Mouse (Mus musculus) forebrain, postnatal 0 days (tissue): ENCODE measurements around the gene Vcl. TPM values are rescaled to one million over a fixed set of nuclear protein-coding genes. Genes with fewer than 3 reads are reported as not detected.

Experiments used
- ATAC-seq: fragments of 200-750 bp; cut with Nextera tagmentation; 2 replicates; pipeline ENCODE4 v1.8.0; 2017; ENCODE audit warnings: mild to moderate bottlenecking, moderate library complexity
- DNase-seq: peaks from one replicate; pipeline ENCODE4 v3.0.0-alpha.2; 2015
- H3K27ac ChIP-seq: fragments of 300-500 bp; sonication (generic); 2 replicates; pipeline ENCODE4 v1.5.1; 2014; ENCODE audit warnings: low read depth, mild to moderate bottlenecking, antibody characterized with exemption, low read length, moderate library complexity, mixed read lengths
- H3K27me3 ChIP-seq: fragments of 300-500 bp; sonication (generic); 2 replicates; pipeline ENCODE4 v1.6.1; 2014; ENCODE audit warnings: mild to moderate bottlenecking, low read length, mixed read lengths; ENCODE audit not compliant: insufficient read depth
- H3K36me3 ChIP-seq: fragments of 300-500 bp; sonication (generic); 2 replicates; pipeline ENCODE4 v1.6.1; 2014; ENCODE audit warnings: mild to moderate bottlenecking, moderate library complexity; ENCODE audit not compliant: insufficient read depth
- H3K4me1 ChIP-seq: fragments of 300-500 bp; sonication (generic); 2 replicates; pipeline ENCODE4 v1.6.1; 2014; ENCODE audit warnings: antibody characterized with exemption; ENCODE audit not compliant: insufficient read depth
- H3K4me2 ChIP-seq: fragments of 300-500 bp; sonication (generic); 2 replicates; pipeline ENCODE4 v1.6.1; 2014; ENCODE audit warnings: low read depth, mild to moderate bottlenecking, moderate library complexity
- H3K4me3 ChIP-seq: fragments of 300-500 bp; sonication (generic); 2 replicates; pipeline ENCODE4 v1.5.1; 2014; ENCODE audit warnings: low read depth, low read length, mixed read lengths
- H3K9ac ChIP-seq: fragments of 300-500 bp; sonication (generic); 2 replicates; pipeline ENCODE4 v1.6.1; 2014; ENCODE audit warnings: mild to moderate bottlenecking
- H3K9me3 ChIP-seq: fragments of 300-500 bp; sonication (generic); 2 replicates; pipeline ENCODE4 v1.6.1; 2016; ENCODE audit warnings: low read length
- CTCF ChIP-seq: sonication (generic); IDR thresholded peaks from 2 replicates; pipeline ENCODE4 v1.5.1; 2016; ENCODE audit warnings: antibody characterized with exemption, control low read depth, low read depth
- WGBS: fragments of 180-500 bp; shearing (Covaris S2); extraction: QIAGEN DNeasy Blood & Tissue Kit; methylation state at CpG from one replicate; pipeline ENCODE4 v1.1.7; 2014; 5-methylcytosine and 5-hydroxymethylcytosine counted together
- polyA plus RNA-seq: library from polyadenylated mRNA; unstranded; fragments of >200 nt; fragmentation: Nextera tagmentation; extraction: Ambion mirVana; gene quantifications from 2 replicates; pipeline ENCODE4 v1.2.1, GENCODE M21; 2015
- total RNA-seq: library from RNA; depleted of rRNA; stranded (reverse); fragments of >200 nt; gene quantifications from 2 replicates; pipeline ENCODE4 v1.2.3, GENCODE M21; 2014

The Vcl gene
- total and polyA plus RNA-seq, 2 experiments from 2014 or later: 6.6 to 21.6 TPM

DNA sequence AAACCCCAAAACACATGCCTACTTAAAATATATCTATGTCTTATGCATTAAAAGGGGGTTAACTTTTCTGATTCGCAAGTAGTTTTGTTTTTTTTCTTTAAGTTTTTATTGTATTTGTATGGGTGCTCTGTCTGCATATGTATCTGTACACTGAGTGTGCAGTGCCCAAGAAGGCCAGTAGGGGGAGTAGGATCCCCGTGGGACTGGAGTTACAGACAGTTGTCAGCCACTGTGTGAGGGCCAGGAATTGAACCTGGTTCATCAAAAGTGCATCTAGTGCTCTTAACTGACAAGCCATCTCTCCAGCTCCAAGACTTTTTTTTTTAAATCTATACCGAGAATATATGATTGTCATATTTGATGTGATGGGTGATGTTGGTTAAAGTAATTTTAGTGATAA lies 121.5 kb downstream of the Vcl start:
- Histone ChIP-seq H3K4me2 (peak overlapping the region; percentile 96; the same call in 1 of the 2 replicates), H3K4me3 (no peak overlapping the region)

GRCm38 (mm10) chr14:21051380-21052111 lies 122.3 kb downstream of the Vcl start:
- peaks cover 5% of the 10 kb centered on the region; the same call in 1 of the 2 replicates for H3K4me1 ChIP-seq
- TF ChIP-seq CTCF: no peak
- H3K36me3 ChIP-seq: no peaks in the 10 kb centered on the region
- WGBS: 7% methylated on average over 28 of the region's 28 CpGs
- H3K27me3 ChIP-seq: no peaks in the 10 kb centered on the region
- peak overlapping the region; percentile 96 for H3K4me2 ChIP-seq
- H3K4me3 ChIP-seq: peak overlapping the region; percentile 86
- peak overlapping the region; percentile 96 for H3K27ac ChIP-seq
- no peak for DNase-seq
- no peaks in the 10 kb centered on the region for H3K9me3 ChIP-seq
- peak overlapping the region; percentile 87 for H3K9ac ChIP-seq
- peak; percentile 1; the same call in 1 of the 2 replicates for ATAC-seq

More for the DNA sequence above, 121.5 kb downstream of the Vcl start:
- H3K9me3 ChIP-seq: no peaks in the 10 kb centered on the region
- H3K9ac ChIP-seq: no peak overlapping the region
- peak; percentile 60 for TF ChIP-seq CTCF
- no peak for ATAC-seq
- H3K4me1 ChIP-seq: peaks cover 5% of the 10 kb centered on the region; the same call in 1 of the 2 replicates
- H3K27me3 ChIP-seq: no peaks in the 10 kb centered on the region
- no peak overlapping the region for H3K27ac ChIP-seq
- DNase-seq: peak; percentile 39
- WGBS: 71% methylated on average over 3 of the region's 3 CpGs
- H3K36me3 ChIP-seq: peaks cover 4% of the 10 kb centered on the region; the same call in 1 of the 2 replicates

DNA sequence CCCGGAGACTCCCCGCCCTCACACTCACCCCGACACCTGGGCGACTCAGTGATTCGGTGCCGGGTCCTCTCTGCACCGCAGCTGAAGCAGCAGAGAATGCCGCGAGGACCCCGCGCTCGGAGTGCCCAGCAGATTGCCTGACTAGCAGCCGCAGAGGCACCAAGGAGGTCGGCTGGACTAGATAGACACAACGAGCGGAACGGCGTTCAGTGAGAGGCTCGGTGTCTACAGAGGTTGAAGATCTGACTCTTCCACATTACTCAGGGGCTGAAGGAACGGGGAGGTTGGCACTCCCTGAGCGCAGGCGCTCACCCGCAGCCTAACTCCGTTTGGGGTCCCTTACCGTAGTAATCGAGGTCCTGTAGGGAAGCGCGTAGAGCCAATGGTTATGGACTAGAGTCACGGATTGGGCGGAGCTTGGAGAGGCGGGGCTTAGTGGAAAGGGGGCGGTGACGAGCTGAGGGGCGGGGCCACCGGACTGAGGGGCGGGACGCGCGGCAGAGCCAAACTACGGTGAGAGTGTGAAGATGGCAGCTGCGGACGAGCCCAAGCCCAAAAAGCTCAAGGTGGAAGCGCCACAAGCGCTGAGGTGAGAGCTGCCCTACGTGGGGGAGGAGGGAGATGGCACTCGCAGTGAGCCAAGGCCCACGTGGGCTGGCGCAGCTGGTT lies 123.0 kb downstream of the Vcl start, which contains the start of the genes Ap3m1 and Adk:
Ap3m1 (minus strand) TSS at position 397 of the 669 bp plus-strand sequence.
Adk (plus strand) TSS at position 463 of the 669 bp plus-strand sequence.
- no peak for TF ChIP-seq CTCF
- Histone ChIP-seq H3K9me3 (no peaks in the 10 kb centered on the region), H3K4me1 (peaks cover 5% of the 10 kb centered on the region; the same call in 1 of the 2 replicates), H3K4me2 (peak within 1 kb of the TSS; percentile 96), H3K36me3 (no peaks in the 10 kb centered on the region), H3K27me3 (no peaks in the 10 kb centered on the region), H3K4me3 (peak within 1 kb of the TSS; percentile 86), H3K9ac (peak within 1 kb of the TSS; percentile 87), H3K27ac (peak within 1 kb of the TSS; percentile 96)
- DNase-seq: peak; percentile 97
- ATAC-seq: peak; percentile 98
- 1% methylated on average over 48 of the region's 48 CpGs for WGBS

GRCm38 (mm10) chr14:21052781-21053130 lies 123.6 kb downstream of the Vcl start:
- Histone ChIP-seq H3K4me1 (peaks cover 5% of the 10 kb centered on the region; the same call in 1 of the 2 replicates), H3K4me2 (peak overlapping the region; percentile 96), H3K27me3 (no peaks in the 10 kb centered on the region), H3K9me3 (no peaks in the 10 kb centered on the region), H3K36me3 (no peaks in the 10 kb centered on the region), H3K9ac (peak overlapping the region; percentile 87), H3K27ac (peak overlapping the region; percentile 96), H3K4me3 (peak overlapping the region; percentile 86)
- DNase-seq: no peak
- peak; percentile 55 for TF ChIP-seq CTCF
- WGBS: 2% methylated on average over 25 of the region's 25 CpGs
- ATAC-seq: peak; percentile 71

DNA sequence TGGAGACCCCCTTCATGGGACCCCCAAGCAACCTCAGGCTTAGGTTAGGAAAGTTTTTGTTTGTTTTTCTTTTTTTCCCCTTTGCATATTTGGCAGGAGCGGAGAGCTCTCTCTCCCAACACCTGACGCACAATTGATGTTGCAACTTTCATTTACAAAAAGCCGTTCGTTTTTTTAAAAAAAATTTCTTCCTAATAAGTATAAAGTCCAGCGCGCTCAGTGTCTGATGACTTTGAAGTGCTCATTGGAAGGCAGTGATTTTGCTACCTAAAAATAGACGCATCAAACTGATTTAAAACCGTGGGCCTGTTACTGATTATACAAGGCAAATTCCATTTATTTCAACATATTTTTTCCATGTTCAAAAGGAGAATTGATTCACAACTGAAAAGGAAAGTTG lies 124.0 kb downstream of the Vcl start:
- Histone ChIP-seq H3K4me1 (peaks cover 5% of the 10 kb centered on the region; the same call in 1 of the 2 replicates), H3K9ac (peak overlapping the region; percentile 87), H3K4me2 (peak overlapping the region; percentile 96), H3K4me3 (peak overlapping the region; percentile 86), H3K27me3 (no peaks in the 10 kb centered on the region), H3K36me3 (no peaks in the 10 kb centered on the region), H3K27ac (no peak overlapping the region), H3K9me3 (no peaks in the 10 kb centered on the region)
- TF ChIP-seq CTCF: no peak
- ATAC-seq (no peak), DNase-seq (no peak)
- WGBS: 9% methylated on average over 8 of the region's 8 CpGs

DNA sequence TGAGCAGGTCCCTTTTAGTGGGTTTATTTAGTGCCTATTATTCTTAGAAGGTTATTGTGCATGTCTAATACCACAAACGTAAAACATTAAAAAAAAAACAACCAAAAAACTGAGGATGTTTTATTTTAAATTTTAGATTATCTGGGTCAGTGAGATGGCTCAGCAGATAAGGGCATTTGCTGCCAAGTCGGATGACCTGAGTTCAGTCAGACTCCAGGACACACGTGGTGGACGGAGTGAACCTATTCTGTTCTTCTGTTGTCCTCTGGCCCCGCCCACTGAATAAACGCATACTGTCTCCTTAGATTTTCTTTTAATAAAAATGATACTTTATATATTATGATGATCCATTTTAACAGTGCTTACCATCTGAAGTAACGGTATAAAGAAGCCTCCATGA lies 124.4 kb downstream of the Vcl start:
- ATAC-seq (no peak), DNase-seq (no peak)
- Histone ChIP-seq H3K4me1 (peaks cover 5% of the 10 kb centered on the region; the same call in 1 of the 2 replicates), H3K27me3 (no peaks in the 10 kb centered on the region), H3K4me2 (peak overlapping the region; percentile 96; the same call in 1 of the 2 replicates), H3K36me3 (no peaks in the 10 kb centered on the region), H3K4me3 (no peak overlapping the region; the same call in 1 of the 2 replicates), H3K9ac (no peak overlapping the region), H3K9me3 (no peaks in the 10 kb centered on the region), H3K27ac (no peak overlapping the region)
- 50% methylated on average over 7 of the region's 7 CpGs for WGBS
- TF ChIP-seq CTCF: no peak

GRCm38 (mm10) chr14:21058972-21059371 lies 129.8 kb downstream of the Vcl start:
- no peak overlapping the region for H3K4me3 ChIP-seq
- no peak overlapping the region for H3K9ac ChIP-seq
- H3K4me1 ChIP-seq: no peaks in the 10 kb centered on the region
- no peaks in the 10 kb centered on the region for H3K36me3 ChIP-seq
- H3K4me2 ChIP-seq: no peak overlapping the region
- no peaks in the 10 kb centered on the region for H3K27me3 ChIP-seq
- no peak for ATAC-seq
- H3K9me3 ChIP-seq: no peaks in the 10 kb centered on the region
- no peak for DNase-seq
- TF ChIP-seq CTCF: no peak
- H3K27ac ChIP-seq: no peak overlapping the region
- WGBS: 89% methylated on average over 2 of the region's 2 CpGs
